Mouse (Mus musculus) thymus, postnatal 10 days (tissue): Measurements from ENCODE around the gene Rag1.

ENCODE experiments used
- DNase-seq, 2 experiments: peaks; one replicate each; pipeline ENCODE4 v3.0.0; 2021; ENCODE audit warnings: low spot score in 2 of 2

The Rag1 gene

DNA sequence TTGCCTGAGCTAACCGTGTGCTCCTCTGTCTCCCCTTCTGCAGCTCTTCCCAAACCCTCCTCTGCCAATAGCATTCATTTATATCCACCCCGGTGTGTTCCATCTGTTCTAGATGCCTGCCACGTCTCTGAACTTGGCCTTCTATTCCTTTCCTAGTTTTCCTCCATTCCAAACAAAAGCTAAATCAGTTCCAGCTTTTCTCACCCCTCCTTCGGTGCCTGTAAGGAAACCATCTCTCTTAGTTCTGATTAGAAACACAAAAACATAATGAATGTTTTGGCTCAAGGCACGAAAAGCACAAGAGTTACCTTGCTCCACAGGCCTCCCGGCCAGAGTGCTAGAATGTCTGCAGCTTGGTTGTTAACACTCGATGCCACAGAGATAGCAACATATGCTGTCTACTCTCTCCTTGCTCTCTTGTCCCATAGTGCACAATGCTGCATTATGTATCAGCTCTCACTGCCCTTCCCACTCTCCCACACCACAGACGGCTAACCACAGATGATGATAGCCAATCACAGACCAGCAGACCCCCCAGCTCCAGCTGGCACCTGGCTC is at the start of gene Rag1, which contains the start of gene B230118H07Rik:
Rag1 (minus strand) TSS at position 388 of the 558 bp plus-strand sequence.
B230118H07Rik (minus strand) TSS at position 419 of the 558 bp plus-strand sequence.
- DNase-seq = peak; percentile 83 to 90

DNA sequence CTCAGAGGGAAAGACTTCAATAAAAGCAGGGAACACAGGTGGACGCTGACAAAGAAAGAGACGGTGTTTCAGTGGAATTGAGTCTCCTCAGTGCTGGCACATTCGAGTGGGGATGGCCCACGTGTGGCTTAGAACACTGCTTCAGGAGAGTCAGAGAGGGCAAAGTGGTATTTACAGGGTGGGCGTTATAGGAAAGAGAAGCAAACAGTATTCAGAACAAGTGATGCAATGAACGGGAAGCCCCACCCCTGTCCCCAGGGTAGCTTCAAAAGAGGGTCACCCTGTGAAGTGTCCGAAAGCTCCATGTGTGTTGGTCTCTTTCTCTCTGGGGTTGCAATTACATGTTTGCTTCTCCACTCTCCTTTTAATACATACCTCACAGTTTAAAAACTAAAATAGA is 46.3 kb upstream of the Rag1 start:
- no peak for DNase-seq

DNA sequence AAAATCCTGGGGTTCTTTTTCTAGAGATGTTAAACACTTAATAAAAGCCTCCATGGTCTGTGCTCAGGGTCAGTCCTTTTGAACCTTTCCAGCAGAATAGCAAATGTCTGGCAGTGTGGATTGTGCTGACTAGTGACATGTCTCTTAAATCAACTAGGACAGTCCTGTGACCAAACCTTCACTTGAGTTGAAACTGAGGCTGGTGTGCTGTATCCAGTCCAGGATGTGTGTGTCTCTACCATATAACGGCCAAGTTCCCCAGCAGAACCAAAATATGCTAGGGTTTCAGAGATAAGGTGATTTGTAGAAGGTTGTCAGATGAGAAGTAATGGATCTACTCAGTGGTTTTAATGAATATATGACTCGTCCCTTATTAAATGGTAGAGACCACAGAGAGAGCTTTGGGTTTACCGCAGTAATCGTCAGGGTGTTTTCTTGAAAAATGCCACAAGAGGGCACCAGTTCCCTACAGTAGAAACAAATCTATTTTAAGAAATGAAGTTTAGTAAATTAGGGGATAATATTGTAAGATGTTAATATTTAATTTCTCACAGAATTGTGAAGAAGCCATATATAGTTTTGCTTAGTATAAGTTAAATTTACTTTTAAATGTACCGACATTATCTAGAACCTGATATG is 44.4 kb upstream of the Rag1 start:
- peak in 1 of 2 experiments; percentile 17 for DNase-seq

DNA sequence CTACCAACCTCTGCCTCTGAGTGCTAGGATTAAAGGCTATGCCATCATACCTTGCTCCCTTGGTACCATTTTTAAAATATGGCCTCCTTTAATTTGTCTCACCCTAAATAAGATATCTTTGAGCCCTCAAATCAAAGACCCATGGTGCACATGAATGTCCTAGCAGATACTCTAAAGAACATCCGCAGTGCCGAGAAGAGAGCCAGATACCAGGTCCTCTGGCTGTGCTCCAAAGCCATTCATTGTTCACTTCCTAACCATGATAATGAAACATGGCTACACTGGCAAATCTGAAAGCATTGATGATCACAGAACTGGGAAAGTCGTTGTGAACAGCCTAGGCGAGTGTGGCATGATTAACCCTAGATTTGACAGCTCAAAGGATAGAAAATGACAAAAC is 43.7 kb upstream of the Rag1 start:
- no peak for DNase-seq

DNA sequence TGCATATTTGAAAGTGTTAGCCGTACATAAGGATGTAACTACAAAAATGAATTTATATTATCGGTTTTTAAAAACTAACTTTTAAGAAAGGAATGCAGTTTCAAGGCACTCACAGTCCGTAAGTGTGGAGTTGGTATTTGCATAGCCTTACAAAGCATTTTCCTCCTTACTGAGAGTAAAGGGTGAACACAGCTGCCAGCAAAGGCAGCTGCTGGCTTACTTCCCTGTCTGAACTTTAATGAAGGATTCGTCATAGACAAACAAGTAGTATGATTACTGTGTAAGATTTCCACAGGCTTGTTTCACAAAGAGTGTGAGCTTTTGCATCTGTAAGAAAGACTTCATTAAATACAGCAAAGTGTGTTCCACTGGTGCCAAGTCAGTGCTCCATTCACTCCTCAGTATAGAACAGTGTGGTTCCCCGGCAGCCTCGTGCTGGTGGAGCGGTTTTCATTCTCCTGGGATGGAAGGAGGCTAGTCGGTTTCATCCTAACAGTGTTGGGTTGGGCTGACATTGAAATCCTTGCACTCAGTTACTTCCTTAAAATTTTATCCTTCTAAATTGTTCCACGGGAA is 41.0 kb upstream of the Rag1 start:
- DNase-seq = no peak

DNA sequence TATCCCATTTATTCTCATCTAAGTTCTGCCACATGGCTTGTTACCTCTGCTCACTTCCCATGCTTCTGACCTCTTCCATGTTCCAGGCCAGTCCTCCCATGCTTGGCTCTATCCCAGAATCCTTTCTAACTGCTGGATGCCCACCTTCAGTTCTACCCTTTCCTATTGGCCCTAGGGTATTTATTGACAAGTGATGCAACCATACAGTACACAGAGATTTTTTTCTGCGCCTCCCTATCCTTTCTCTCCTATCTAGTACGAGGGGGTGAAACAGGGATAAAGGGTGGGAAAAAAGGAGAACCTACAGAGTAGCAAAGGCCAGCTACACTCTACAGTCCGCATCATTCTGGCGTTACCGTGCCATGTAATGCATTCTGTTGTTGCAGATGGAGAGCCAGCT is 38.7 kb upstream of the Rag1 start:
- DNase-seq = no peak

DNA sequence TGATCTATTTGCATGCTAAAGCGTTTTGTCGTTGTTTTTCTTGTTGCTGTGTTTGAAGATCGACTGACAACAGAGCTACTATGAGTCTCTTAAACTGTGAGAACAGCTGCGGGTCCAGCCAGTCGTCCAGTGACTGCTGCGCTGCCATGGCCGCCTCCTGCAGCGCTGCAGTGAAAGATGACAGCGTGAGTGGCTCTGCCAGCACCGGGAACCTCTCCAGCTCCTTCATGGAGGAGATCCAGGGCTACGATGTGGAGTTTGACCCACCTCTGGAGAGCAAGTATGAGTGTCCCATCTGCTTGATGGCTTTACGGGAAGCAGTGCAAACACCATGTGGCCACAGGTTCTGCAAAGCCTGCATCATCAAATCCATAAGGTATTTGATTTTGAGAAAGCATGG is 35.1 kb upstream of the Rag1 start:
- DNase-seq = no peak

DNA sequence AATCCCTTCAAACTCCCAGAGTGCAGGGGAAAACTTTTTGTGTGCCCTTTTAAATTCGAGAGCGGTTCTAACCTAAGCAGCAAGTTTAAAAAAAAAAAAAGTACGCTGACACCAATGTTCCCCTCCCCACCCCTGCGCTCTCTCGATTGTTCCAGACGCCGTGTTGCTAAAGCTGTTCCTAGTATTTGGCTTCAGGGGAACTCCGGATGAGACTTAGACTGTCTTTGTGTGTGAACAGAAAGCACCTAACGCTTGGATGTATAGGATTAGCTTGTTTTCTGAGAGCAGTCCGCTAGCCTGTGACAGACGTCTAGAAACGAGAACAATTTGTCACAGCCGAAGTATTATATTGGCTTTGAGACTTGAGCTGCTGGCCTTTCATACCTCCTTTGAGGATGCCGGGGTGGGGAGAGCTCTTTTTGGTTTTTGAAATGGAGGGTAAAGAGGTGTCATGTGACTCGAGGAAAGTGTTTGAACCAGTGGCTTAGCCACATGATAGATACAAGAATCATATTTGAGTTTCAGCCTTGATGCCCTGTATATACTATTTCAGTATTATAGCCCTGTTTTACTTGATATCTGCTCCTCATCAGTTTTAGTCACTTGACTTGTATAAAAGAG is 30.0 kb upstream of the Rag1 start:
- DNase-seq = no peak

DNA sequence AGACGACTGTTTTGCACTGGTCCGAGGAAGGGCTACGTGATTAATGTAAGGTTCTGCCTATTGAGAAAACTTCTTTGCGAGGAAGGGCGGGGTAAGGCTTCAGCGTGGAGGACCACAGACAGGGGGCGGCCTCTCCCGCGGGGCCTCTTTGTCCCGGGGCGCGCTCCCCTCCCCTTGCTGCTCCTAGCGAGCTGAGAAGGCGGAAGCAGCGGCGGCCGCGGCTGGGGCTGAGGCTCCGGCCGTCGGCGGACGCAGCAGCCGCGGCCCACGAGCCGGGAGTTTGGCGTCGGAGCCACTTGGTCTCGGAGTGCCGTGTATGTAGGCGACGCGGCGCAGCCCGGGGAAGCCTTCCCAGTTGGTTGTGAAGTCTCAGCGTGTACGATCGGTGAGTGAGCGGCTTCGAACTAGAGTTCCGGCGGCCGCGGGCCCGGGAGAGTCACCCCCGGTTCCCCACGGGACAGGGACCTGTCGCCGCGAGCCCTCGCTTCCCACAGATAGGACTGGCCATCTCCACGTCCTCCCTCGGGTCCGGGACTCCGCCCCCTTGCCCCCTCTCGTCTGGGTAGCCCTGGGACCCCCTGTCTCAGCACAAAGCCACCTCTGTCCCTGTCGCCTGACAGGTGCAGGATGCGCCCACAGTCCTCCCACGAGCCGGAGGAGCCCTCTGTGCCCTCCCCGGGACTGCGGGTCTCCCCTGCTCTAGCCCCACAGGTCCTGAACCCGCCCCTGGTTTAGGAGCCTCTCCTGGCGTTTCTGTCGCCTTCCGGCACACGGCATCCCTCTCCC is 29.1 kb upstream of the Rag1 start, which contains the start of gene Traf6:
Traf6 (plus strand) TSS at position 194 of the 786 bp plus-strand sequence.
- DNase-seq = peak; percentile 78 to 89

DNA sequence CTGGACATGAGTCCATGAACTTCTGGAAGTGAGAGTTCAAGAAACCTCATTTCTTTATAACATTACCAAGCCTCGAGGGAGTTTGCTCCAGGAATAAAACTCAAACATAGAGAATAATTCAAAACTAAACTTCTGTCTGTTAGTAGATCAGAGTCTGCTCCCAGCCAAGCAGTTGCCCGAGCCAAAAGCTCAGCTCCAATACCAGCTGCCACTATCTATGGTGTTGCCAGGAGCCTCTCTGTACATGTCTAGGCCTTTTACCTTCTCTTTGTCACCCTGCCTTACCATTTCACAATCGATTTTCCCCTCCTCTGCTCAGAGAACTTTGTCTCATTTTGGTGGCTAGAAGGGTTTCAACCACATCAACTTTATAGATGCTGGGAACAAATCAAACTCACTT is 24.2 kb upstream of the Rag1 start:
- no peak for DNase-seq

DNA sequence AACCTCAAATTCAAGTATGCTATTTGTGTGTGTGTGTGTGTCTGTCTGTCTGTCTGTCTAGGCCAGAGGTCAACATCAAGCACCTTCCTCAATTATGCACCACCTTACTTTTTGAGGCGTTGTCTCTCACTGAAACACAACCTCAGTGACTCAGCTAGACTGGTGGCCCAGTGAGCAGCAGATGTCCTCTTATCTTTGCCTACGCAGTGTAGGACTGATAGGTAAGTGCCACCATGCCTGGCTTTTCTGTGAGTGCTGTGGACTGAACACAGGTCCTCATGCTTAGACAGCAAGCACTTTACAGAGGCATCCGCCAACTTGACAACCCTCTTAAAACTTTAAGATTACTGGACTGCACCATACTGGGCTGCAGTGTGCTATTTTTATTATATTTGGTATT is 19.4 kb upstream of the Rag1 start:
- no peak for DNase-seq

DNA sequence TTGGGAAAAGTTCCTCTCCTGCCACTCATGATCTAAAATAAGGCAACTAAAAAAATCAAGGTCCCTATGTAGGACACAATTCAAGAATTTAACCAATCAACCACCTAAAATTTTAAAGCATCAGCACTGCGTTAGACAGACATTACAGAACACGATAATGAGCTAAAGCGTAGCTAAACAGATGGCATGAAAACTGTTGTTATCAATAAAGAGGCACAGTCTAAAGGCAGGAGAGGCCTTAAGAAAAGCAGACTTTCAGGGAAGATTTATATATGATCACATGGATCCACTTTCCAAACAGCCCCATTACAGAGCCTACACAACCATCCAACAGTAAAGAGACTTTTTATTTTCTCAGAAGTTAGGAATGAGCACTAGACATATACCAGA is 16.4 kb upstream of the Rag1 start:
- no peak for DNase-seq

DNA sequence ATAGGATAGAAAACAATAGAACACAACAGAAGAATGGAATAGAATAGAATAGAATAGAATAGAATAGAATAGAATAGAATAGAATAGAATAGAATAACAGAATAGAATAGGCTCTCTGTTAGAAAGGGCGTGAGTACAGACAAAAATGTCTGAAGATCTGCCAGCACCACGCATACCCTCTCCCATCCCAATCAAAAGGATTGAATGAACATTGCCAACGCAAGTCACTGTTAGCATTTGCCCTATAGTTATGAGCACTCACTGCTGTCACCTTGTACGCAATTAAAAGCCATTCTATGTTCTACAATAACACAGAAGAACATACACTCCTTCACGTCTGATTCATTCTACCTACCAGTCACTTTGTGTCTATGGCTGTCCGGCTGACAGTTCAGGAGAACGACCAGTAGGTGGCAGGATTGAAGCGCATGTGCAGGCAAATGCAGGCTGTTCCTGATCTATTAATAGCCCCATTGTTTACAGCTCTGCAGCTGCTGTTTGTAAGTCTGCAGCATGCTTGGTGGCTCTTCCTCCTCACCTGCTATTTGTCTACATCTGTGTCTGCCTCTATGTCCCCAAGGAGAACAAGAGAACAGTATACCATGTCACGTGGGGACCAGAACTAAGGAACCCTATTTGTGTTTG is 15.9 kb upstream of the Rag1 start:
- DNase-seq = peak; percentile 63 to 78

DNA sequence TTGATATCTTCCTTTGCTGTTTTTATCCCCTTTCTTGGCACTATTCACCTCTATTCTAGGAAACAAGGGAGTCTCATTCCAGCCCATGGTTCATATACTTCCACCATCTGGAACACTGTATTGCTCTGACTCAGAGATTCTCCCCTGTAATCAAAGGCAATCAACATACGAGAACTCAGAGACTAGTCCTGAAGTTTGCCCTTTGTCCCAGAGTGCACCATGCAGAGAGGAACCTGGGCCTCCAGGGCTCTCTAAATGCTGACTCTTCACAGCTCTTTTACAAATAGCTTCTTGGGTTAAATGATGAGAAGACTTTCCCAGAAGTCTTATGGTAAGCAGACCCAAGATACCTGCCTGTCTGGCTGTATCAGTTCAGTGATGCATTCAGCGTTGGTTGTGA is 11.2 kb upstream of the Rag1 start:
- no peak for DNase-seq

DNA sequence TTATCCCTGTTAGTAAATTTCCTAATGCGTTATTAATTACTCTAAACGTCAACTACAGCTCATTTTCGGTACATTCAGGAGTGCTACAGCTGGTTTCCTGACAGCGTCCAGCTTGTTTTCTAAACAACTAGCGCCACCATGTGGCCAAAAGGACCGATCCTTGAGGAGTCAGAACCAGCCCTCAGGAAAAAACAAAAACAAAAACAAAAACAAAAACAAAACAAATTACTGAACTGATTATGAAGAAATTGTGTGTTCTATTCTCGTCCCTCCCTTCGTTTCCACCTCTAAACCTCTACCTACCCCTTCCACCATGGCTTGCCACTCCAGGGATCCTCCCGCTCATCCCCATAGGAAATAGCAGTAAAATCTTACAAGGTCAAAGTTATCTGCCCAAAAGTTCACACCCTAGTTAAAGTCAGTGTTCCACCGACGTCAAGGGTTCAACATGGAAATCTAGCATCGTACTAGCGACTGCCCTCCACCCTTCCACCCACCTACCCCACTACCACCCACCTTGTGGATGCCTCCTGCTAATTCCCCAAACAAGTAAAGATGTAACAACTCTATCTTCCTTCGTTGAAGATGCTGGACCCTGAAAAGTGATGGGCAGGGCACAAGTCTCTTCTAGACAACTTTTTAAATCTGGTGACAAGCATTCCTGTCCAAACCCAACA is 3.8 kb upstream of the Rag1 start:
- DNase-seq = peak; percentile 76 to 93

DNA sequence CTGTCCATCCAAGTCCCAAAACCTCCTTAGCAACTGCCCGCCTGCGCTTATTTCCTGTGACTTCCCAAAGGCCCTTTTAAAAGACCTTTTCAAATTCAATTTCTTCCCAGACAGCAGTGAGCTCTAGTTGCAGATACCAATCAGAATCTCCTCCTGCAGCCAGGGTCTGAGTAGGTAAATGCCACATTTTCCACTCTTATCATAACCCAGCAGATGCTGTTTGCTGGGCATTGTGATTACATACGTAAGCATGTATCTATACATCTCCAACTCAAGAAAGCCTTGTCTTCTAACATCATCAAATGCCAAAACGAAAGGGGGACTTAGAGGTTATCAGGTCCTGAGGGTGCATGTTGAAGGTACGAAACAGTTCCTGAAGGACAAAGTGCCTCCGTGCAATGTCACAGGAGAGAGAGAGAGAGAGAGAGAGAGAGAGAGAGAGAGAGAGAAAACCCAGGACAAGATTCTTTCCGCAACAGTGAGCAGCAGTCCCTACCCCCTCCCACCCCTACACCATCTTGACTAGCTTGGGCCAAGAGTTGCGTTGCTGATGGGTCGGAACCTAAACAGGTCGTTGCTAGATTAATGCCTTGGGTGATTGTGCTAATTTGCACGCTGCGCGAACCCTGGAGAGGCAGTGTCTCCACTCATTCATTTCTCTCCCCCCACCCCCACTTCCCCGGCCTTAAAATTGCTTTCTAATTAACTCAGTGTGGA is 3.1 kb upstream of the Rag1 start:
- DNase-seq = no peak

DNA sequence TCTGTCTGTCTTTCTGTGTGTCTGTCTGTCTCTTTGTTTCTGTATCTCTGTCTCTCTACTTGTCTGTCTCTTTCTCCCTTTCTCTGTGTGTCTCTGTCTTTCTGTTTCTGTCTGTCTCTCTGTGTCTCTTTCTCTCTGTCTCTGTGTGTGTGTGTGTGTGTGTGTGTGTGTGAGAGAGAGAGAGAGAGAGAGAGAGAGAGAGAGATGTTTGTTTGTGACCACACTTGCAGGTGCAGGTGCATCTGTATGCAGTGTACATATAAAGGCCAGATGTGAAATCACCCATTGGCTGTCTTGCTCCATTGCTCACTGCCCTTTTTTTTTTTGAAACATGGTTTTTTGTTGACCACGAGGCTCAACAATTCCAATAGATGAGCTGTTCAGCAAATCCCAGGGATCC is 1.1 kb upstream of the Rag1 start:
- DNase-seq = peak in 1 of 2 experiments; percentile 42

DNA sequence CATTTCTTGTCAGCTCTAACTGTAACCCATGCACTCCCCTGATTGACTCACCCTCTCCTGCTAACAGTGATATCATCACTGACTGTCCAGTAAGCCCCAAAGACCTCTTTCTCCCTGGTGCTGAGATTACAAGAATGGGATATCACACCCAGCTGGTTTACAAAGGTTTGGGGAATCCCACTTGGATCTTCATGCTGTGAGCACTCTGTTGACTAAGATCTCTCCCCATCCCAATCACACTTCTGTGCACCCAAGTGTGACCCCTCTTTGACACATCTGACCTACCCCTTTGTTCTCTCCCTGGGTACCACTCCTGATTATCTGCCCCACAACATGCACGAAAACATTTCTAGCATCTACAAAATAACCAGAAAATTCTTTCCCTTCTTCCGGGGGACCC is 940 bp downstream of the Rag1 start:
- no peak for DNase-seq

DNA sequence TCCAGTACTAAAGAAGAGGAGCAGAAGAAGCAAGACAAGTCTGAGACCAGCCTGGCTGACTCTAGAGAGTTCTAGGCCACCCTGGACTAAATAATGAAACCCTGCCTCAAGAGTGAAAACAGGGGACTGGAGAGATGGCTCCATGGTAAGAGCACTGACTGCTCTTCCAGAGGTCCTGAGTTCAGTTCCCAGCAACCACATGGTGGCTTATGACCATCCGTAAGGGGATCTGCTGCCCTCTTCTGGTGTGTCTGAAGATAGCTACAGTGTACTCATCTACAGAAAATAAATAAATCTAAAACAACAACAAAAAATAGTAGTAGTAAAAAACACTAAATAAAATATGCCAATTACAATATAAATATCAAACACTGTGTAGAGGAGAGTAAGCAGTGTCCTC is 3.5 kb downstream of the Rag1 start:
- DNase-seq = peak in 1 of 2 experiments; percentile 67

DNA sequence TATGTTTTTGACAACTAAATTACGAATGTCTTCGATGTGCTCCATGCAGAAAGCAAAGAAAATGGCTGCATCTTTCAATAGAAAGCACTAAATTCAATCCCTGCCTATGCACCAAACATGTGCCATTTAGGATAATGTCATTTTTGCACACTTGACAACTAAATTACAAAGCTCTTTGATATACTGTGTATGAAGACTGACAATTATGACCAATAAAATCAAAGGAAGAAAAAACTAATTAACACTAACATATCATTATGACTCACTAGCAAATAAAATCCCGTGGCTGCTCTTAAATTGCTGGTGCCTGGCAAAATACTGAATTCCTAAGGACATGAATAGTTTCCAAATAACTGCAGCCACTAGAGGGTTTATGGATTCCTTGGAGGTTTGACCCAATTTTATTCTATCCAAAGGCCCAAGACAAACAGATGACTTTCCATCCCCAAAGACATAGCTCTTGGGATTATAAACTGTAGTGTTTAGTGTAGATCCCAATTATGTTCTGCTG is 9.4 kb downstream of the Rag1 start:
- no peak for DNase-seq
